ENCODE assay signal across 27 mouse cellular contexts in the genomic region with DNA sequence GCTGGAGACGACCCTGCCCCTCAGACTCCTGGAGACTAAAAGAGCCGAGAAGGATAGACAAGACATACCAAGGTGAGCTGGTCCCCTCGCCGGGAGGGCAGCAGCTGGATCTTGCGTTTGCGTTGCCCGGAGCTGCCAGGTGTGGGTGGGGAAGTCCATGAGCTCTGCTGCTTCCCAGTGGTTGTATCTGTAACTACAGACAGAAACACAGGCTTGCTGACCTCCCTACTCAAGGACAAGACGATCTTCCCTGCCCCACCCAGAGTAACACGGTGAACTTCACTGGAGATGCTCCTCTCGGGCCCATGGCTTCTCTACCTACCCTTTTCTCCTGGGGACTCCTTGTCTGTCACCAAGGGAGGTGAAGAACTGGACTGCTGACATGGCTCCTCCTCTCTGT. TPM values are rescaled to one million over a fixed set of nuclear protein-coding genes. Genes with fewer than 3 reads are reported as not detected.
DNase-seq lines count a peak whose midpoint lies in the region; ATAC-seq and TF ChIP-seq lines count a peak whose summit lies in the region.
"Had no signal": no experiment of that assay in that cellular context is flagged by ENCODE, and none has a peak within 500 bp of the region (broad histone marks: within the 10 kb centered on the region; RNA-seq: fewer than 3 reads in every experiment).

No protein-coding gene starts in this region.

- 0 out of 2 replicates have a peak, but pooled peaks have one; percentile 2 for TF ChIP-seq CTCF in forebrain, postnatal 0 days (IDR thresholded peaks at IDR 0.05; ENCODE audit: low read depth)
- peak; percentile 20 for TF ChIP-seq CTCF in layer of hippocampus, adult 2 months (conservative IDR thresholded peaks at IDR 0.05)
- TF ChIP-seq CTCF in stomach, postnatal 0 days (IDR thresholded peaks at IDR 0.05; ENCODE audit: low read depth): no peak

- TF ChIP-seq EP300 in stomach, postnatal 0 days (optimal IDR thresholded peaks at IDR 0.05): no peak

- H3K9ac ChIP-seq in forebrain, postnatal 0 days: no peak overlapping the region
- no peak overlapping the region for H3K9ac ChIP-seq in forebrain, embryonic 11.5 days (ENCODE audit: low read length)
- H3K9ac ChIP-seq in stomach, postnatal 0 days (ENCODE audit: low read length): no peak overlapping the region
- H3K9ac ChIP-seq: embryonic facial prominence, embryonic 12.5 days; forebrain, embryonic 12.5 days; heart, embryonic 12.5 days had no signal

- no peak overlapping the region for H3K4me2 ChIP-seq in forebrain, postnatal 0 days (ENCODE audit: low read depth)
- H3K4me2 ChIP-seq in forebrain, embryonic 11.5 days (ENCODE audit: low read depth, low read length, severe bottlenecking): no peak overlapping the region
- H3K4me2 ChIP-seq in stomach, postnatal 0 days (replicated peaks; ENCODE audit: low read depth): no peak overlapping the region
- H3K4me2 ChIP-seq: embryonic facial prominence, embryonic 12.5 days; forebrain, embryonic 12.5 days; heart, embryonic 12.5 days had no signal

- WGBS in forebrain, postnatal 0 days: 87% methylated on average over 10 of the region's 10 CpGs
- 88% methylated on average over 10 of the region's 10 CpGs for WGBS in forebrain, embryonic 11.5 days
- 76% methylated on average over 10 of the region's 10 CpGs for WGBS in stomach, postnatal 0 days

- no peaks in the 10 kb centered on the region for H3K4me1 ChIP-seq in forebrain, postnatal 0 days (ENCODE audit: insufficient read depth)
- H3K4me1 ChIP-seq in forebrain, embryonic 11.5 days (replicated peaks; ENCODE audit: control insufficient read depth, insufficient read depth, low read length): no peaks in the 10 kb centered on the region
- H3K4me1 ChIP-seq in stomach, postnatal 0 days (replicated peaks; ENCODE audit: control insufficient read depth, insufficient read depth): no peaks in the 10 kb centered on the region
- H3K4me1 ChIP-seq: embryonic facial prominence, embryonic 12.5 days; forebrain, embryonic 12.5 days; heart, embryonic 12.5 days had no signal

- H3K27ac ChIP-seq in forebrain, postnatal 0 days (ENCODE audit: low read depth, low read length): no peak overlapping the region
- no peak overlapping the region for H3K27ac ChIP-seq in forebrain, embryonic 11.5 days (ENCODE audit: low read depth, low read length)
- H3K27ac ChIP-seq in layer of hippocampus, adult 2 months: no peak overlapping the region
- H3K27ac ChIP-seq in stomach, postnatal 0 days (replicated peaks): no peak overlapping the region
- H3K27ac ChIP-seq: embryonic facial prominence, embryonic 12.5 days; forebrain, embryonic 12.5 days had no signal

- no peaks in the 10 kb centered on the region for H3K27me3 ChIP-seq in forebrain, postnatal 0 days (ENCODE audit: insufficient read depth, low read length)
- H3K27me3 ChIP-seq in forebrain, embryonic 11.5 days (ENCODE audit: control insufficient read depth, insufficient read depth, low read length): no peaks in the 10 kb centered on the region
- no peaks in the 10 kb centered on the region for H3K27me3 ChIP-seq in stomach, postnatal 0 days (ENCODE audit: control insufficient read depth, insufficient read depth, low read length)
- H3K27me3 ChIP-seq: embryonic facial prominence, embryonic 12.5 days; forebrain, embryonic 12.5 days; heart, embryonic 12.5 days; Patski had no signal

- no peak for ATAC-seq in forebrain, postnatal 0 days
- ATAC-seq in forebrain, embryonic 11.5 days (replicated peaks; ENCODE audit: low FRiP score): no peak
- ATAC-seq in stomach, postnatal 0 days (ENCODE audit: low FRiP score, low TSS enrichment): peak; percentile 32; the same call in 1 of the 2 replicates
- ATAC-seq: CD4-positive, CD25-positive, alpha-beta regulatory T cell, adult 4 months; forebrain, embryonic 16.5 days; hindbrain, embryonic 16.5 days; Patski had no signal

- H3K9me3 ChIP-seq in forebrain, postnatal 0 days (ENCODE audit: low read length): no peaks in the 10 kb centered on the region
- no peaks in the 10 kb centered on the region for H3K9me3 ChIP-seq in forebrain, embryonic 11.5 days (ENCODE audit: control insufficient read depth, low read length)
- H3K9me3 ChIP-seq in stomach, postnatal 0 days (ENCODE audit: control insufficient read depth, low read length): no peaks in the 10 kb centered on the region
- H3K9me3 ChIP-seq: embryonic facial prominence, embryonic 12.5 days; forebrain, embryonic 12.5 days; heart, embryonic 12.5 days had no signal

- H3K36me3 ChIP-seq in forebrain, postnatal 0 days (ENCODE audit: insufficient read depth): peaks cover 93% of the 10 kb centered on the region
- H3K36me3 ChIP-seq in forebrain, embryonic 11.5 days (ENCODE audit: control insufficient read depth, insufficient read depth, low read length): peaks cover 44% of the 10 kb centered on the region
- peaks cover 68% of the 10 kb centered on the region for H3K36me3 ChIP-seq in stomach, postnatal 0 days (ENCODE audit: control insufficient read depth, insufficient read depth, low read length)

- no peak for DNase-seq in forebrain, postnatal 0 days
- DNase-seq in forebrain, embryonic 11.5 days (ENCODE audit: low spot score): no peak
- DNase-seq in layer of hippocampus, adult 2 months (ENCODE audit: low spot score in 2 of 2): no peak
- no peak for DNase-seq in layer of hippocampus, postnatal 14 days (ENCODE audit: low spot score in 2 of 2)
- peak; percentile 51 for DNase-seq in R1 (ENCODE audit: low read depth, low spot score)
- no peak for DNase-seq in stomach, postnatal 0 days (ENCODE audit: low spot score)
- no peak for DNase-seq in adrenal gland, postnatal 25 days
- DNase-seq: adrenal gland, adult 8-10 months; B cell, adult 2 months; cerebellum, adult 11-12 months; cerebellum, adult 9-10 months; cerebellum, postnatal 25 days; gastrocnemius, postnatal 10 days; heart, postnatal 36 days had no signal

- H3K4me3 ChIP-seq in forebrain, postnatal 0 days (ENCODE audit: low read depth, low read length): no peak overlapping the region
- H3K4me3 ChIP-seq in forebrain, embryonic 11.5 days (ENCODE audit: low read depth, low read length): no peak overlapping the region
- no peak overlapping the region for H3K4me3 ChIP-seq in layer of hippocampus, adult 2 months
- no peak overlapping the region for H3K4me3 ChIP-seq in stomach, postnatal 0 days (ENCODE audit: low read depth, low read length)
- H3K4me3 ChIP-seq: embryonic facial prominence, embryonic 12.5 days; forebrain, embryonic 12.5 days; heart, embryonic 12.5 days had no signal

RNA-seq across cellular contexts. Expression of a gene that starts 10.6 kb away (rescaled TPM):
- total RNA-seq in forebrain, postnatal 0 days (2014; rRNA removed): 6.0 and 9.9 TPM in 2 replicates
- 6.0 and 8.1 TPM in 2 replicates for polyA plus RNA-seq in forebrain, postnatal 0 days (2015; fragmentation: Nextera tagmentation; extraction: Ambion mirVana)
- polyA plus RNA-seq in forebrain, embryonic 11.5 days (2014; fragmentation: Nextera tagmentation; extraction: Ambion mirVana): 27.2 and 30.2 TPM in 2 replicates
- 10 to 100 TPM; 48.3 to 50.2 TPM for total RNA-seq in layer of hippocampus, adult 2 months (2021)
- total RNA-seq in layer of hippocampus, postnatal 14 days (2021): 10 to 100 TPM; 46.1 to 48.1 TPM
- polyA plus RNA-seq in stomach, postnatal 0 days (2015; fragmentation: Nextera tagmentation; extraction: Ambion mirVana): 3.6 and 3.9 TPM in 2 replicates
- total RNA-seq in adrenal gland, postnatal 25 days (2021): 24.6 and 25.7 TPM in 2 replicates

RNA-seq across cellular contexts. Expression of a gene that starts 14.0 kb away (rescaled TPM):
- total RNA-seq in forebrain, postnatal 0 days (2014; rRNA removed): 20.2 and 29.5 TPM in 2 replicates
- 19.5 and 20.4 TPM in 2 replicates for polyA plus RNA-seq in forebrain, postnatal 0 days (2015; fragmentation: Nextera tagmentation; extraction: Ambion mirVana)
- polyA plus RNA-seq in forebrain, embryonic 11.5 days (2014; fragmentation: Nextera tagmentation; extraction: Ambion mirVana): 33.0 and 36.2 TPM in 2 replicates
- 10 to 100 TPM; 21.7 to 30.1 TPM for total RNA-seq in layer of hippocampus, adult 2 months (2021)
- total RNA-seq in layer of hippocampus, postnatal 14 days (2021): 10 to 100 TPM; 18.8 to 23.9 TPM
- 13.5 and 15.2 TPM in 2 replicates for polyA plus RNA-seq in stomach, postnatal 0 days (2015; fragmentation: Nextera tagmentation; extraction: Ambion mirVana)
- 22.6 and 25.0 TPM in 2 replicates for total RNA-seq in adrenal gland, postnatal 25 days (2021)

RNA-seq across cellular contexts. Expression of a gene that starts 30.7 kb away (rescaled TPM):
- not detected in 2 replicates for total RNA-seq in forebrain, postnatal 0 days (2014; rRNA removed)
- polyA plus RNA-seq in forebrain, postnatal 0 days (2015; fragmentation: Nextera tagmentation; extraction: Ambion mirVana): not detected in 2 replicates
- polyA plus RNA-seq in forebrain, embryonic 11.5 days (2014; fragmentation: Nextera tagmentation; extraction: Ambion mirVana): not detected in 2 replicates
- total RNA-seq in layer of hippocampus, adult 2 months (2021): not detected
- total RNA-seq in layer of hippocampus, postnatal 14 days (2021): not detected
- polyA plus RNA-seq in stomach, postnatal 0 days (2015; fragmentation: Nextera tagmentation; extraction: Ambion mirVana): 3.4 and 3.5 TPM in 2 replicates
- total RNA-seq in adrenal gland, postnatal 25 days (2021): not detected in 2 replicates
- total RNA-seq: adrenal gland, adult 8-10 months; gastrocnemius, postnatal 10 days; heart, postnatal 36 days; MEL had no signal
- polyA plus RNA-seq: CD4-positive, CD25-positive, alpha-beta regulatory T cell, adult 4 months; cortical plate, adult 2 months; embryonic facial prominence, embryonic 12.5 days; forebrain, embryonic 12.5 days; forebrain, embryonic 16.5 days; gonadal fat pad, adult 2 months; heart, embryonic 12.5 days; heart, embryonic 16.5 days; hindbrain, embryonic 11.5 days; hindbrain, embryonic 16.5 days; intestine, embryonic 14.5 days; Patski had no signal

RNA-seq across cellular contexts. Expression of a gene that starts 33.9 kb away (rescaled TPM):
- total RNA-seq in forebrain, postnatal 0 days (2014; rRNA removed): not detected in 2 replicates
- 0.18 TPM in 1 of 2 replicates, not detected in the other for polyA plus RNA-seq in forebrain, postnatal 0 days (2015; fragmentation: Nextera tagmentation; extraction: Ambion mirVana)
- 0.15 TPM in 1 of 2 replicates, not detected in the other for polyA plus RNA-seq in forebrain, embryonic 11.5 days (2014; fragmentation: Nextera tagmentation; extraction: Ambion mirVana)
- total RNA-seq in layer of hippocampus, adult 2 months (2021): under 1 TPM; 0.47 to 0.51 TPM
- total RNA-seq in layer of hippocampus, postnatal 14 days (2021): not detected
- polyA plus RNA-seq in stomach, postnatal 0 days (2015; fragmentation: Nextera tagmentation; extraction: Ambion mirVana): 1.1 and 1.2 TPM in 2 replicates
- total RNA-seq in adrenal gland, postnatal 25 days (2021): 0.30 TPM in 1 of 2 replicates, not detected in the other
- total RNA-seq: gastrocnemius, postnatal 10 days had no signal
- polyA plus RNA-seq: CD4-positive, CD25-positive, alpha-beta regulatory T cell, adult 4 months; embryonic facial prominence, embryonic 12.5 days; forebrain, embryonic 16.5 days; gonadal fat pad, adult 2 months; heart, embryonic 16.5 days; Patski had no signal
